14 mouse cellular contexts compared by ENCODE assay signal in the genomic region with DNA sequence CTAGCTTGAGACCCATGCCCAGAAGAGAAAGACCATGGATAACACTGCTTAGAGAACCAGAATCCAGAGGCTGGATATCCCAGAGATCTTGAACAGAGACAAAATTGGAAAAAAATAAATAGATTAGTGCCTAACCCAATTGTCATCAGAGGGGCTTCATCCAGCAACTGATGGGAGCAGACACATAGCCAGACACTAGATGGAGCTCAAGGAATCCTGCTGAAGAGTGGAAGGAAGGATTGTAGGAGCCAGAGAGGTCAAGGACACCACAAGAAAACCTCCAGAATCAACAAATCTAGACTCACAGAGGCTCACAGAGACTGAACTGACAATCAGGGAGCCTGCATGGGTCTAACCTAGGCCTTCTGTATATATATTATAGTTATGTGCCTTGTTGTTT.
A peak's percentile ranks its signal among the peaks of the same experiment; 100 is the strongest.
DNase-seq lines count a peak whose midpoint lies in the region; ATAC-seq lines count a peak whose summit lies in the region.
"Had no signal": no experiment of that assay in that cellular context is flagged by ENCODE, and none has a peak within 500 bp of the region (broad histone marks: within the 10 kb centered on the region; RNA-seq: fewer than 3 reads in every experiment).

No protein-coding gene starts in this region.

- H3K36me3 ChIP-seq in forebrain, embryonic 13.5 days (ENCODE audit: poor library complexity, severe bottlenecking), result no peaks in the 10 kb centered on the region
- no peaks in the 10 kb centered on the region for H3K36me3 ChIP-seq in forebrain, embryonic 16.5 days (ENCODE audit: control insufficient read depth, insufficient read depth)
- no peaks in the 10 kb centered on the region for H3K36me3 ChIP-seq in kidney, embryonic 16.5 days (ENCODE audit: insufficient read depth, low read length)
- no peaks in the 10 kb centered on the region for H3K36me3 ChIP-seq in midbrain, embryonic 14.5 days (ENCODE audit: control insufficient read depth, insufficient read depth, low read length)
- H3K36me3 ChIP-seq in midbrain, embryonic 15.5 days (replicated peaks), result no peaks in the 10 kb centered on the region
- H3K36me3 ChIP-seq: kidney, embryonic 15.5 days; limb, embryonic 12.5 days had no signal

- H3K4me3 ChIP-seq in forebrain, embryonic 13.5 days, result no peak overlapping the region
- H3K4me3 ChIP-seq in forebrain, embryonic 16.5 days (replicated peaks; ENCODE audit: low read length), result no peak overlapping the region
- H3K4me3 ChIP-seq in kidney, embryonic 16.5 days (ENCODE audit: low read length), result no peak overlapping the region
- no peak overlapping the region for H3K4me3 ChIP-seq in midbrain, embryonic 14.5 days (replicated peaks; ENCODE audit: low read depth, low read length)
- H3K4me3 ChIP-seq in midbrain, embryonic 15.5 days, result no peak overlapping the region
- H3K4me3 ChIP-seq: kidney, embryonic 15.5 days; limb, embryonic 12.5 days had no signal

- no peak overlapping the region for H3K9ac ChIP-seq in forebrain, embryonic 13.5 days
- no peak overlapping the region for H3K9ac ChIP-seq in forebrain, embryonic 16.5 days (replicated peaks; ENCODE audit: low read depth, low read length)
- H3K9ac ChIP-seq in kidney, embryonic 16.5 days (replicated peaks; ENCODE audit: low read length), result no peak overlapping the region
- no peak overlapping the region for H3K9ac ChIP-seq in midbrain, embryonic 14.5 days (replicated peaks; ENCODE audit: low read length)
- H3K9ac ChIP-seq in midbrain, embryonic 15.5 days, result no peak overlapping the region
- H3K9ac ChIP-seq: kidney, embryonic 15.5 days; limb, embryonic 12.5 days had no signal

- H3K27me3 ChIP-seq in forebrain, embryonic 13.5 days, result no peaks in the 10 kb centered on the region
- H3K27me3 ChIP-seq in forebrain, embryonic 16.5 days (replicated peaks; ENCODE audit: control insufficient read depth, insufficient read depth, low read length), result no peaks in the 10 kb centered on the region
- no peaks in the 10 kb centered on the region for H3K27me3 ChIP-seq in kidney, embryonic 16.5 days (ENCODE audit: insufficient read depth, low read length)
- H3K27me3 ChIP-seq in midbrain, embryonic 14.5 days (ENCODE audit: control insufficient read depth, insufficient read depth, low read length), result no peaks in the 10 kb centered on the region
- no peaks in the 10 kb centered on the region for H3K27me3 ChIP-seq in midbrain, embryonic 15.5 days (replicated peaks)
- H3K27me3 ChIP-seq: kidney, embryonic 15.5 days; limb, embryonic 12.5 days had no signal

- 0 out of 2 replicates have a peak, but pooled peaks cover 4% of the 10 kb centered on the region for H3K4me1 ChIP-seq in forebrain, embryonic 13.5 days
- peaks cover 6% of the 10 kb centered on the region for H3K4me1 ChIP-seq in forebrain, embryonic 16.5 days (replicated peaks; ENCODE audit: control insufficient read depth, insufficient read depth, low read length)
- H3K4me1 ChIP-seq in kidney, embryonic 16.5 days (ENCODE audit: insufficient read depth, low read length), result no peaks in the 10 kb centered on the region
- no peaks in the 10 kb centered on the region for H3K4me1 ChIP-seq in midbrain, embryonic 14.5 days (ENCODE audit: control insufficient read depth, insufficient read depth, low read length)
- H3K4me1 ChIP-seq in midbrain, embryonic 15.5 days, result no peaks in the 10 kb centered on the region; the same call in 1 of the 2 replicates
- H3K4me1 ChIP-seq: kidney, embryonic 15.5 days had no signal

- no peak overlapping the region for H3K27ac ChIP-seq in forebrain, embryonic 13.5 days
- H3K27ac ChIP-seq in forebrain, embryonic 16.5 days (ENCODE audit: low read length), result no peak overlapping the region
- H3K27ac ChIP-seq in kidney, embryonic 16.5 days (ENCODE audit: low read length), result no peak overlapping the region
- H3K27ac ChIP-seq in midbrain, embryonic 14.5 days (replicated peaks; ENCODE audit: low read depth, low read length), result no peak overlapping the region
- no peak overlapping the region for H3K27ac ChIP-seq in midbrain, embryonic 15.5 days
- H3K27ac ChIP-seq: kidney, embryonic 15.5 days; limb, embryonic 12.5 days had no signal

- no peak overlapping the region for H3K4me2 ChIP-seq in forebrain, embryonic 13.5 days
- H3K4me2 ChIP-seq in forebrain, embryonic 16.5 days (ENCODE audit: low read length), result no peak overlapping the region
- H3K4me2 ChIP-seq in kidney, embryonic 16.5 days (replicated peaks; ENCODE audit: low read depth, low read length), result no peak overlapping the region
- H3K4me2 ChIP-seq in midbrain, embryonic 14.5 days (ENCODE audit: low read length), result no peak overlapping the region
- no peak overlapping the region for H3K4me2 ChIP-seq in midbrain, embryonic 15.5 days
- H3K4me2 ChIP-seq: kidney, embryonic 15.5 days; limb, embryonic 12.5 days had no signal

- DNase-seq in kidney, postnatal 14 days, result peak; percentile 4
- peak; percentile 29 for DNase-seq in midbrain, embryonic 14.5 days
- peak; percentile 26 for DNase-seq in retina, postnatal 1 day
- DNase-seq in thymus, postnatal 4 days, result no peak
- DNase-seq: cerebellum, adult 9-10 months; gastrocnemius, postnatal 25 days; heart, postnatal 36 days; thymus, adult 18-20 months had no signal

- peak; percentile 36; the same call in 1 of the 2 replicates for ATAC-seq in forebrain, embryonic 13.5 days
- ATAC-seq in forebrain, embryonic 16.5 days, result no peak; the same call in 1 of the 2 replicates
- no peak for ATAC-seq in kidney, embryonic 16.5 days (ENCODE audit: low FRiP score, low TSS enrichment)
- no peak for ATAC-seq in midbrain, embryonic 14.5 days (ENCODE audit: low FRiP score, low TSS enrichment)
- no peak for ATAC-seq in midbrain, embryonic 15.5 days (replicated peaks)

- H3K9me3 ChIP-seq in forebrain, embryonic 13.5 days (replicated peaks), result no peaks in the 10 kb centered on the region
- no peaks in the 10 kb centered on the region for H3K9me3 ChIP-seq in forebrain, embryonic 16.5 days (ENCODE audit: control insufficient read depth, low read length)
- no peaks in the 10 kb centered on the region for H3K9me3 ChIP-seq in kidney, embryonic 16.5 days (ENCODE audit: low read length)
- no peaks in the 10 kb centered on the region for H3K9me3 ChIP-seq in midbrain, embryonic 14.5 days (ENCODE audit: control insufficient read depth, low read length)
- no peaks in the 10 kb centered on the region for H3K9me3 ChIP-seq in midbrain, embryonic 15.5 days
- H3K9me3 ChIP-seq: kidney, embryonic 15.5 days; limb, embryonic 12.5 days had no signal
